Mouse (Mus musculus): ENCODE results near the gene E2f7. TPM values are rescaled to one million over a fixed set of nuclear protein-coding genes. Genes with fewer than 3 reads are reported as not detected.
"Not testable (repeated sequence)": the region's sequence is repeated elsewhere in the genome, so short reads cannot be mapped to it uniquely, and the experiment has no call there.

The E2f7 gene
- total and polyA plus RNA-seq, 2 experiments from 2014 or later: 4.7 to 17.1 TPM

GRCm38 (mm10) chr10:110760552-110760951 lies 15.3 kb downstream of the E2f7 start:
- not testable (repeated sequence) for H3K4me1 ChIP-seq (ENCODE audit: control insufficient read depth, insufficient read depth); H3K4me2 ChIP-seq (ENCODE audit: low read depth, low read length); H3K27ac ChIP-seq (ENCODE audit: low read depth); H3K4me3 ChIP-seq (ENCODE audit: low read depth, low read length); DNase-seq (ENCODE audit: low spot score); H3K27me3 ChIP-seq (ENCODE audit: control insufficient read depth, insufficient read depth, low read length); H3K9ac ChIP-seq (replicated peaks; ENCODE audit: low read depth, low read length); H3K9me3 ChIP-seq (replicated peaks; ENCODE audit: control insufficient read depth, low read length)
- TF ChIP-seq CTCF (IDR thresholded peaks at IDR 0.05; ENCODE audit: low read depth): peak; percentile 74
- H3K36me3 ChIP-seq (replicated peaks; ENCODE audit: control insufficient read depth, insufficient read depth, low read length): peaks cover 81% of the 10 kb centered on the region
- peak; percentile 79 for ATAC-seq (ENCODE audit: insufficient read depth, low read depth)
- WGBS: 40% methylated on average over 7 of the region's 12 CpGs

- no peaks in the 10 kb centered on the region for H3K9me3 ChIP-seq (replicated peaks; ENCODE audit: control insufficient read depth, low read length)
- DNase-seq (ENCODE audit: low spot score) (no peak), ATAC-seq (ENCODE audit: insufficient read depth, low read depth) (no peak)
- 90% methylated on average over 16 of the region's 16 CpGs for WGBS
- H3K4me3 ChIP-seq (ENCODE audit: low read depth, low read length): no peak overlapping the region
- peaks cover 81% of the 10 kb centered on the region for H3K36me3 ChIP-seq (replicated peaks; ENCODE audit: control insufficient read depth, insufficient read depth, low read length)
- H3K27ac ChIP-seq (ENCODE audit: low read depth): no peak overlapping the region
- H3K9ac ChIP-seq (replicated peaks; ENCODE audit: low read depth, low read length): no peak overlapping the region
- no peak overlapping the region for H3K4me2 ChIP-seq (ENCODE audit: low read depth, low read length)
- no peaks in the 10 kb centered on the region for H3K27me3 ChIP-seq (ENCODE audit: control insufficient read depth, insufficient read depth, low read length)
- H3K4me1 ChIP-seq (ENCODE audit: control insufficient read depth, insufficient read depth): no peaks in the 10 kb centered on the region
- TF ChIP-seq EP300 (IDR thresholded peaks at IDR 0.05; ENCODE audit: low read depth) (no peak), CTCF (IDR thresholded peaks at IDR 0.05; ENCODE audit: low read depth) (no peak)
Observed at GRCm38 (mm10) chr10:110762134-110762884, 17.1 kb downstream of the E2f7 start.

- H3K4me1 ChIP-seq (ENCODE audit: control insufficient read depth, insufficient read depth): no peaks in the 10 kb centered on the region
- no peaks in the 10 kb centered on the region for H3K9me3 ChIP-seq (replicated peaks; ENCODE audit: control insufficient read depth, low read length)
- H3K4me3 ChIP-seq (ENCODE audit: low read depth, low read length): no peak overlapping the region
- no peak for DNase-seq (ENCODE audit: low spot score)
- H3K27ac ChIP-seq (ENCODE audit: low read depth): no peak overlapping the region
- no peak overlapping the region for H3K4me2 ChIP-seq (ENCODE audit: low read depth, low read length)
- 93% methylated on average over 13 of the region's 13 CpGs for WGBS
- H3K27me3 ChIP-seq (ENCODE audit: control insufficient read depth, insufficient read depth, low read length): no peaks in the 10 kb centered on the region
- peaks cover 89% of the 10 kb centered on the region for H3K36me3 ChIP-seq (replicated peaks; ENCODE audit: control insufficient read depth, insufficient read depth, low read length)
- no peak overlapping the region for H3K9ac ChIP-seq (replicated peaks; ENCODE audit: low read depth, low read length)
- no peak for ATAC-seq (ENCODE audit: insufficient read depth, low read depth)
- TF ChIP-seq CTCF (IDR thresholded peaks at IDR 0.05; ENCODE audit: low read depth) (no peak), EP300 (IDR thresholded peaks at IDR 0.05; ENCODE audit: low read depth) (no peak)
Observed at GRCm38 (mm10) chr10:110763416-110763815, 18.2 kb downstream of the E2f7 start.

- Histone ChIP-seq H3K4me2 (ENCODE audit: low read depth, low read length) (no peak overlapping the region), H3K27ac (ENCODE audit: low read depth) (no peak overlapping the region), H3K4me3 (ENCODE audit: low read depth, low read length) (no peak overlapping the region), H3K36me3 (replicated peaks; ENCODE audit: control insufficient read depth, insufficient read depth, low read length) (peaks cover 82% of the 10 kb centered on the region), H3K4me1 (ENCODE audit: control insufficient read depth, insufficient read depth) (no peaks in the 10 kb centered on the region), H3K9me3 (replicated peaks; ENCODE audit: control insufficient read depth, low read length) (no peaks in the 10 kb centered on the region), H3K27me3 (ENCODE audit: control insufficient read depth, insufficient read depth, low read length) (no peaks in the 10 kb centered on the region), H3K9ac (replicated peaks; ENCODE audit: low read depth, low read length) (no peak overlapping the region)
- no peak for ATAC-seq (ENCODE audit: insufficient read depth, low read depth)
- no peak for DNase-seq (ENCODE audit: low spot score)
- WGBS: 94% methylated on average over 10 of the region's 10 CpGs
- TF ChIP-seq EP300 (IDR thresholded peaks at IDR 0.05; ENCODE audit: low read depth) (no peak), CTCF (IDR thresholded peaks at IDR 0.05; ENCODE audit: low read depth) (no peak)
Observed at GRCm38 (mm10) chr10:110769538-110769937, 24.3 kb downstream of the E2f7 start.

- 87% methylated on average over 12 of the region's 12 CpGs for WGBS
- H3K36me3 ChIP-seq (replicated peaks; ENCODE audit: control insufficient read depth, insufficient read depth, low read length): peaks cover 67% of the 10 kb centered on the region
- H3K4me3 ChIP-seq (ENCODE audit: low read depth, low read length): no peak overlapping the region
- DNase-seq (ENCODE audit: low spot score) (no peak), ATAC-seq (ENCODE audit: insufficient read depth, low read depth) (no peak)
- no peak overlapping the region for H3K27ac ChIP-seq (ENCODE audit: low read depth)
- H3K4me1 ChIP-seq (ENCODE audit: control insufficient read depth, insufficient read depth): no peaks in the 10 kb centered on the region
- no peak for TF ChIP-seq CTCF (IDR thresholded peaks at IDR 0.05; ENCODE audit: low read depth)
- no peak for TF ChIP-seq EP300 (IDR thresholded peaks at IDR 0.05; ENCODE audit: low read depth)
- no peak overlapping the region for H3K4me2 ChIP-seq (ENCODE audit: low read depth, low read length)
- H3K9me3 ChIP-seq (replicated peaks; ENCODE audit: control insufficient read depth, low read length): no peaks in the 10 kb centered on the region
- no peak overlapping the region for H3K9ac ChIP-seq (replicated peaks; ENCODE audit: low read depth, low read length)
- H3K27me3 ChIP-seq (ENCODE audit: control insufficient read depth, insufficient read depth, low read length): no peaks in the 10 kb centered on the region
Observed at GRCm38 (mm10) chr10:110773201-110773600, 28.0 kb downstream of the E2f7 start.

GRCm38 (mm10) chr10:110773878-110774277 lies 28.6 kb downstream of the E2f7 start:
- H3K4me1 ChIP-seq (ENCODE audit: control insufficient read depth, insufficient read depth): no peaks in the 10 kb centered on the region
- no peak overlapping the region for H3K4me3 ChIP-seq (ENCODE audit: low read depth, low read length)
- H3K9ac ChIP-seq (replicated peaks; ENCODE audit: low read depth, low read length): no peak overlapping the region
- H3K27me3 ChIP-seq (ENCODE audit: control insufficient read depth, insufficient read depth, low read length): no peaks in the 10 kb centered on the region
- DNase-seq (ENCODE audit: low spot score): no peak
- no peak overlapping the region for H3K4me2 ChIP-seq (ENCODE audit: low read depth, low read length)
- peaks cover 67% of the 10 kb centered on the region for H3K36me3 ChIP-seq (replicated peaks; ENCODE audit: control insufficient read depth, insufficient read depth, low read length)
- no peak for ATAC-seq (ENCODE audit: insufficient read depth, low read depth)
- H3K9me3 ChIP-seq (replicated peaks; ENCODE audit: control insufficient read depth, low read length): no peaks in the 10 kb centered on the region
- WGBS: 95% methylated on average over 14 of the region's 14 CpGs
- no peak overlapping the region for H3K27ac ChIP-seq (ENCODE audit: low read depth)
- TF ChIP-seq CTCF (IDR thresholded peaks at IDR 0.05; ENCODE audit: low read depth) (no peak), EP300 (IDR thresholded peaks at IDR 0.05; ENCODE audit: low read depth) (no peak)

All from heart, postnatal 0 days (tissue).